Mouse (Mus musculus) mature B cell (primary cell): ENCODE data around the gene Lrmda.

Experiments used
- in situ Hi-C: fragments of 300-500 bp; cut with MboI; formaldehyde crosslinking; loops from 2 replicates; pipeline ENCODE4 v1.14.3; 2019

The Lrmda gene

DNA sequence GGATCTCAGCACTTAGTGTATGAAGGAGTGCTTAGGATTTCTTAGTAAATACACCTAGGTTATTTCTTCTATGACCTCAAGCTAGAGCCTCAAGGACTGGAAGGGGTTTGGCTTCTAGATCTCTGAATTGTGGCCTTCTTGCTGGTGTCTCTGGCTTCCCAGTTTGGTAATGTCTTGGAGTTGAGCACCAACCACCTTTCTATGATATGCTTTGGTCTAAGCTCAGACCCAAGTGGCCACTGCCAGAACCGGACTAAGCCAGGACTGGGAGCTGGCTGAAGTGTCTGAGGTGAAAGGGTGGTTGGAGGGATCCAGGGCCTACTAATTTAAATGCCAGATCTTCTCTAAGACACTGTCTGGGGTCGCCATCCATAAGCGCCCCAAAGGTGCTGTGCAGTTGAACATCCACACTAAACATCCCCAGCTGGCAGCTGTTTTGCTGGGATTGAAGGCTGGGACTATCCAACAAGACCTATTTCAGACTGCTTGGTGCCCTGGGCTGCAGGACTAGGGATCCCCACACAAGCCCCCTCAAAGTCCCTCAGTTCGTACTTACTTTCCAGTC, 27.1 kb upstream of the Lrmda start:
- in situ Hi-C loops, result no loop called here

DNA sequence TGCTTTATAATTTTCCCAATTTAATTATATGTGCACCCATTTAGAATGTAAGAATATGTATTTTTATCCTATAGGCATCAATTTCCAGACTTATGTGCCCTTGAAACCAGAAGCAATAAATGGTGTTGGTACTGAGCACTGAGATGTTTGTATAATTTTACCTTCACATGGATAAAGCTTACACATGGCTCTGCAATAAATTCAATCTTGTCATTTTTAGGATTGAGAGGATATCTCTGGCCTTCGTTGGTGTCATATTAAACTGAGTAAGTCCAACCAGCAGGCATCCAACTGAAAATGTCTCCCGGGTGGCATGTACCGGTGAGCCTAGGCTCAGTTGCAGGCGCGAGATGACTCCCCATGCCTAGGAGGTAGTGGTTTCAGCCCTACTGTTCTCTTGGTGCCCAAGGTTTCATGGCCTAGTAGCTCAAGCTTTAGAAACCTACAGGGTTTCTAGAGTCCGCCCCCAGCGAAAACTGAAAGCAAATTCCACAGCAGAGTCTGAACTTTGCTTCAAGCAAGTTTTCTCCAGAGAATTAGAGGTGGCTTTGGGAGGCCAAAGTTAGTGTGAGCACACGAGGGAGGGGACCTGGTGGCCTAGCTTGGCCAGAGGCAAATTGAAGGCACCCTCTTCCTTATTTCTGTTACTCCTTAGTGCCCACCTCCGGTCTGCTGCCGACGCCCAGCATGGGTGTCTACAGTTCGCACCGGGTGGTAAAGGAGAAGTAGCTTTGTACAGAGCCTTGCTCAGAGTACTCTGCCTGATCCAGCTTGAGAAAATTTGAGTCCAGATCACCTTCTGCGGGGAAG, 26.1 kb upstream of the Lrmda start:
- in situ Hi-C loops, result no loop called here

DNA sequence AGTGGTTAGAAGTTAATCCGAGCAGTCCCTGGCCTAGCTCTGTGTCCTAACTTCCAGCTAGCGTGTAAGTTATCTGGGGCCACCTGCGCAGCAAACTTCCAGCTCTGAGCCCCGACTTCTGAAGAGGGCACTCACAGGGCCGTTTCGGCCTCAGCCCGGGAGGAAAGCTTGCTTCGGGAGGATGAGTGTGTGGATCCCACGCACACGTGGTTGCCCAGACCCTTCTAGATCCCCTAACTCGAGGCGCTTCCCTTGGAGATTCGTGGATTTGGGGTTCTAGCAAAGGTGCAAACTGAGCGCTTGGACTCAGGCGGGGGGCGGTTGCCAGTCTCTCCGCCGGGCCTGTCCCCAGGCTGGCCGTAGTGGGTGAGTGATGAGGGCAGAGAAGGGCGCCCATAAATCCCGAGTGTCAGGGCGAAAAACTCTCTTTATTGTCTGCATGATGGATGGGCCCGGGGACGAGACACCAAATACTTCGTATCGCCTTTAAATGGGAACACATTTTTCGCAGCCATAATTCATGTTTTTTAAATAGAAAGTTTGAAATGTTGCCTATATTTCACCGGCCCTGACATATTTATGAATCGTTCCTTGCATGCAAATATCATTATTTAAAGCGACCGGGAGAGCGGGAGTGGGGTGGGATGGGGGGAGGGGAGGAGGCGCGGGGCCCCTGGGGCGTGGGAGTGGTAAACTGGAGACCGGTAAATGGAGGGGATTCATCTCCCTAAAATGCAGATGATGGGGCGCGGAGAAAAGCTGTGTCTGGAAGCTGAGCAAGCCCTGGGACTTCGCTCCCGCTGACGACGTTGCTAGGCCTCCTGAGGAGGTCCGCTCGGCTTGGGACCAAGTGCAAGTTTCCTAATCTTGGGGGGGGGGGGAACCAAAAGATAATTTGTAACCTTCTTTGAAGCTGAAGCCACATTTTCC, 25.2 kb upstream of the Lrmda start:
- in situ Hi-C loops, result no loop called here

DNA sequence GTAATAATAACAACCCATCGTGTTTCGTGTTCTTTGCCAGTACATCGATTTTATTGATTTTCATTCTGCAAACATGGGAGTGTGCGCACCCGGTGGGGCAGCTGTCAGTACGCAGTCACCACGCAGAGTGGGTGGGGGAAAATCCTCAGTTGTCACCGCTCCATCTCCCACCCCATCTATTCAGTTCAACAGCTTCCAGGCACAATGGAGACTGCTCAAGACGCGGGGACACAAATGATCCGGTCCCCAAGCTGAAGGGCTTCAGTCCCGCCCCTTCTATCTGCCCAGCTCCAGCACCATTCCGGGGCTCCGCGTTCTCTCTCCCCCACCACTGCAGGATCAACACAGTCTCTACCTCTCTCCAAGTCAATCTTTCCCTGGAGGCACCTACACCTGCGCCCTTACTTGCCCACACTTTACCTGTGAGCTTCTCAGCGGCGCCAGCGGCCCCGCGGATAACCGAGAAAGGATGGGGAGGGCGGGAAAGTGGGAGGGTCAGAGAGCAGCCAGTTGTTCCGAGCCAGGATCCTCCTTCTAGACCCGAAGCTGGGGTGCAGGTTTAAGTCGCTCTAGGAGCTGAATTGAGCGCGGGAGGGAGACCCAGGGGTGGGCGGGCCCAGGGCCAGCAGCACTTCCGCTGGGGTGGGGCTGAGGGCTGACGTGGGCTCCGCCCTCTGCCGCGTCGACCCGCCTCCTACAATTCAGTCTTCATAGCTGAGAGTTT, 24.3 kb upstream of the Lrmda start:
- in situ Hi-C loops, result no loop called here

DNA sequence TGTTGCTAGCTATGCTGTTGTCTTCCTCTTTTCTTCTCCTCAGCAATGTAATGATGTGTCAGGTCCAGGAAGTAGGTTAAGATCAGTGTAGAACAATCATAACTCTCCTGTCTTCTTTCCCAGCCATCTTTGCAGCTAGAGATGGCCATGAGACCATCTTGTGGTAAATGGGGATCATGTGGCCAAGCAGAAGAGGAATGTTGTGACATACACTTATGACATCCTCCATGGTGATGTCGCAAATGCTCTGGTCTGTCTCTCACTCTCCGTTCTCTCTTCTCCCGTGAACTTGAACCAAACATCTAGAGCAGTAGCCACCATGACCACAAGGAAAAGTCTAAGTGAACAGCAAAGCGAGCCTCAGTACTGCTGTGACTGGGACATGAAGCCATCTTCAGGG, 19.9 kb upstream of the Lrmda start:
- in situ Hi-C loops, result no loop called here

DNA sequence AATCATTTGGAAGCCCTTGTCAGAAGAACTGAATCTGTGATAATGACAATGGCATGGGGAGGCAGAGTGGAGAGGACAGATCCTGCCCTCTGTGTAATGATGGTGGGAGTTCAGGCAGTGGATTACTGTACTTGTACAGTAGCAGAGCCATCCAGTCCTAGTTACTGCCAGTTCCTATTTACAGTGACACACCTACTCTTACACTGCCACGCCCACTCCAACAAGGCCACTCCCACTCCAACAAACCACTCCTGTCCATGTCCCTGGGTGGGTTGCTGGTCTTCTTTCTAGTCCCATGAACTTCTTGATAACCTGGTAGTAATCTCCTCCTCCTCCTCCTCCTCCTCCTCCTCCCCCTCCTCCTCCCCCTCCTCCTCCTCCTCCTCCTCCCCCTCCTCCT, 16.3 kb upstream of the Lrmda start:
- in situ Hi-C loops, result no loop called here

DNA sequence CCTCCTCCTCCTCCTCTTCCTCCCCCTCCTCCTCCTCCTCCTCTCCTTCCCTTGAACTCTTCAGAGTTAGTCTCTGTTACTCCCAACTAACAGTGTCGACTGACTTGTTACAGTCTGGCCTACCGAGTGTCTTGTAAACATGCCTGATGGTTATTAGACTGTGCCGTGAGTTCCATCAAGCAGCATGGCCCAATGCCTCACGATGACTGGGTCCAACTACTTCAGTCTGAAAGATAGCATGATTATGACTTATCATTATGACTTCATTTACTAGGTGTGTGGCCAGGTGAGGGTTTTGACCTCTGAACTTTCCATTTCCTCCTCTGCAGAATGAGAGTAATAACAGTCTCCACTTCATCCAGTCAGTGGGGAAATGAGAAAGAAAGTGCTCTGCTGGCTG, 15.9 kb upstream of the Lrmda start:
- in situ Hi-C loops, result no loop called here

DNA sequence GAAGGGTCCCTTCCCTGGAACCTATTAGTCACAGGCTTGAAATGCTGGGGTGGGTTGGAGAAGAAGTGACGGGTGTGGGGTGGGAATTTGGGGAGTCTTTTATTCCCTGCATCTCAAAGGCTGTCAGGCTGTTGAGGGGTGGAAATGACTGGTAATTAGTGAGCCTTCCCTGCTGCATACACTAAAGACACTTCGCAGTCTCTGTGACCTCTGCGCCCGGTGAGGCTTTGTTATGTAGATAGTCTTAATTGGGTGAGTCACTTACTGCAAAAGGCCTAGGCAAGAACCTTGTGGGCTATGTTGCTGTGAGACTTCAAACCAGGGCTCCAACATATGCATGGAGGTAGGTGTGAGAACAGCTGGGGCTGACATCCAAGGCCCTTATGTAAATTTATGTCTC, 14.6 kb upstream of the Lrmda start:
- in situ Hi-C loops, result no loop called here

DNA sequence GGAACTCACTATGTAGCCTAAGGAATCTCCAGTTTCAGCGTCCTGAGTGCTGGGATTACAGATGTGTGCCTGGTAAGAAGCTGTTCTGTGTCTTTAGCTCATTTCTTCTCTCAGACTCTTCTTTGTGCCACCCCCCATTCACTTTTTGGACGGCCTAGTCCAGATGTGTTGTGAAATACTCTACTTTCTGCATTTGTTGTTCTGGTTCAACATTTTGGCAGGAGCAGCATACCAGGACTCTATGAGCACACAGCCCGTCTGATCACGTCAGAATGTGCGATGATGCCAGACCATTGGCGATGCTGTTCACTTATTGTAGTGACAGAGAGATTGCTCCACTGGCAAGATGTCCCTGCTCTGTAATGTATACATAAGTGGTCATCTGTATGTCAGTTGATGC, 12.5 kb upstream of the Lrmda start:
- in situ Hi-C loops, result no loop called here

DNA sequence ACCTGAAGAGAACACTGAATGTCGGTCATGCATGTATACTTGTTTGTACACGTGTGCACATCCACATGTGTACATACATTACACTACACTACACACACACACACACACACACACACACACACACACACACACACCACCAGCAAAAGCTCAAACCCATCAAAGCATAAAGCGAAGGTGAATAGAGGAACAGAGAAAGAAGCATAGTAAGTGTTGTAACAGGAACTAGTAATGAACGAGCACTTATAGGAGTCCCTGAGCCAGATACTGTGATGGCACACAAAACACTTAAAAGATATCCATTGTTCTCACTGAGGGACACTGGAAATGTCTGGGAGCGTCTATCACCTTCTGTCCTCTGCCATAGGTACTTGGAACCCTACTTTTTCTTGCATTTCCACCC, 5.2 kb upstream of the Lrmda start:
- in situ Hi-C loops, result no loop called here

DNA sequence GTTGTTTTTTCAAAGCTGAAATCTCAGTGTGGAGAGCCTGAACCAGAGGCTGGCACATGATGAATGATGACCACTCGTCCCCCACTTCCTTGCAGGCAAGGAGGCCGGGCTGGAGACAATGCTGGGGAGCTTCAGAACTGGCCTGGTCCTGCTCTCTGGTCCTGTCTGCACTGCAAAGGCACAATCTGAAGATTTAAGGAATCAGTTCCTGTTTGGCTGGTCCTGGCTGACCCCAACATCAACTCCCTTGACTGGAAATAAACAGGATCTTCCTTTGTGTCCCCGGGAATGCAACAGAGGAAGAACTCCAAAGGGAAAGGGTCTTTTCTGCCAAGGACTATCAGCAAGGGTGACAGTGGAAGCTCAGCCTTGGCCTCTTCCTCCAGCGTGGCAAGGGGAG, 4.7 kb upstream of the Lrmda start:
- in situ Hi-C loops, result no loop called here

DNA sequence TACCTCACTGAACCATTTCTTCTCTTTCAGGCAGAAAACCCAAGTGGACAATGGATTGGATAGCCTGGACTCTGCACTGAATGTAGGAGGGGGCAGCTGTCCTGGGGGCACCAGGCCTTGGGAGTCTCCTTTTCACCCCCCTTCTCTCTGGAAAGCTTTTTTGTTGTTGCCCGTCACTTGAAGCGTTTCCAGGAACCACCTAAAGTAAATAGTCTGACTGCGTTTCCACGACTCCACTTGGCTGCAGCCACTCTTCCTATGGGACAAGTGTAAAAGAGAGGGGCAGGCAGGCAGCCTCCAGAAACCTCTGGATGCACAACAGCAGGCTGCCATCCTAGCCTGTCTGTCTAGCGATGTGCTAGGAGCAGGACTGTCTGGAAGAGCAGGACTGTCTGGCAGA, 2.5 kb upstream of the Lrmda start:
- in situ Hi-C loops, result no loop called here

DNA sequence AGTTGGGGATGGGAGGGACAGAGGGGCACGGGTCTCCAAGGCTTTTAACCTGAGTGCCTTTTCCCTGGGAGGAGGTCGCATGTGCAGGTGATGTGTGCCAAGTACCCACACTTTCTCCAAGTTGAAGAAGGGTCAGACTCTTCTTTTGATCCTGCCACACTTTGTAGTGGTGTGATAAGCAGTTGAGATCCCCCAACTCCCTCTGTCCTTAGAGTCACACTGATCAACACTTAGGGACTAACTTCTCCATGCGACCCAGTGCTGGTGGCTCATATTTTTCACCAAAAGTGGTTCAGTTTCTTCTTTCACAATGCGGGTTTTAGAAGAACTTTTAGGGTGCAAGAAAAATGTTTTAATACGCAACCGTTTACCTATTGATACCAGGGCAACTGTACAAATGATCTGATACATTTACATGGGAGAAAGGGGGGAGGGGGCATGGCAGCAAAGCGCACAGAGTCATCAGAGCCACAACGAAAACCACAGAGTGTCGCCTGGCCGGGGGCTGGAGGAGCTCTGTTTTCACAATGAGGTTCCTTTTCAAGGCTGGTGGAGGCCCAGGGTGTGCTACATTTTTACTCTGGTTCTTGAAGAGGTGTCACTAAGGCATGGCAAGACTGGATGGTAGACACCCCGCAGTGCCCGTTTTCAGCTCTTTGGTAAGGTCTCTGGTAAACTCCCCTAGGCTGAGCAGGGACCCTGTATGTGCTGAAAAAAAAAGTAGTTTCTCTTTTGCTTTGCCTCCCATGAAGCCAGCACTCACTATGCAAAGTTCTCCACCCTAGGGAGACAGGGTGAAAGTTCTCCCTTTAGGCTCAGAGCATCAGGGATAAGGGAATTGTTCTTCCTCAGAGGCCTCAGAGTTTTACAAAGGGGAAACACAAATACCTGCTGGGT, 685 bp downstream of the Lrmda start:
- in situ Hi-C loops, result no loop called here

DNA sequence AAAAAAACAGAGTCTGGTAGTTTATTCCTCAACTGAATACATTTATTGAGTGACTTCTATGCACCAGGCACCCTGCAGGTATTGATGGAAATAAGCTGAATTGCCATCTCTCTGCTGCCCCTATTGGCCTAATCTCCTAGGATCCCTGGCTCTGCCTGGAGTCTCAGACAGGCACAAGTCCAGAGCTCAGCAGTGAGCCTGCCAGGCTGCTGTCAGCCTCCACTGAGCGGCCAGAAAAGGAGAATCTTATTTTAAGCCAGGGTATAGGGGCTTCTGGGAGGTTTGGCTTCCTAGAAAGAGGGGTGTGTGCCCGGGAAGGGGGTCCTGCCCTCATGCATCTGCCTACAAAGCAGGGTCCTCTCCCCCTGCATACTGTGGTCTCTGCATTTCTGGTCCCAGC, 1.4 kb downstream of the Lrmda start:
- in situ Hi-C loops, result no loop called here

DNA sequence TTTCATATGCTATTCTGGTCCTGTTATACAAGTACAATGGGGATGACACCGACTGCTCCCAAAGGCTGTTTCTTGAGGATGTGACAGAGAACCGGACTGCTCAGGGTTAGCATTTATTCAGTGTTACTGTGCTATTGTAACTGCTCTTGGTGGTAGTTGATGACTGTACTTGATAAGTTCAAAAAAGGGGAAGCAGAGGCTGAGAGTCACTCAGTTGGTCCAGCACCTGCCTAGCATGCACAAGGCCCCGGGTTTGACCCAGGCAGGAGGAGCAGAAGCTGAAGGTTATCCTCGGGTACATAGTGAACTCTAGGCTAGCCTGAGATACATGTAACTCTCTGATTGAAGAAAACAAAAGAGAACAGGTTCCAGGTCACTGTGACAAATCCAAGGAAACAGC, 4.0 kb downstream of the Lrmda start:
- in situ Hi-C loops, result no loop called here

DNA sequence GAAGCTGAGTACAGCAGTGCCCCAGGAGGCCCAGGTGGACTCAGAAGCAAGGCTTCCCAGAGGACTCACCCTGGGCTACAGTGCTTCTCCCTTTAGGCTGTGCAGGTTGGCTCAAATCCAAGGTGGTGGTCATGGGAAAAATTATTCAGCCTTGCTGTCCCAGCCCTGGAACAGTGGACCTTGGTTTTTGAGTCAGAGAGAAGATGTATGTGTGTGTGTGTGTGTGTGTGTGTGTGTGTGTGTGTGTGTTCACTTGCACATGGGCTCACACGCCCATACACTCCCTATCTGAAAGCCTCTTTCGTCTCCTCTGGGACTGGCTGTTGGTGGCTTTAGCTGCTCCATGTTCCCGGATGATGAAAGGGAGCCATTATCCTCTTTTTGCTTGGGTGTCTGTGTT, 16.4 kb downstream of the Lrmda start:
- in situ Hi-C loops, result no loop called here

DNA sequence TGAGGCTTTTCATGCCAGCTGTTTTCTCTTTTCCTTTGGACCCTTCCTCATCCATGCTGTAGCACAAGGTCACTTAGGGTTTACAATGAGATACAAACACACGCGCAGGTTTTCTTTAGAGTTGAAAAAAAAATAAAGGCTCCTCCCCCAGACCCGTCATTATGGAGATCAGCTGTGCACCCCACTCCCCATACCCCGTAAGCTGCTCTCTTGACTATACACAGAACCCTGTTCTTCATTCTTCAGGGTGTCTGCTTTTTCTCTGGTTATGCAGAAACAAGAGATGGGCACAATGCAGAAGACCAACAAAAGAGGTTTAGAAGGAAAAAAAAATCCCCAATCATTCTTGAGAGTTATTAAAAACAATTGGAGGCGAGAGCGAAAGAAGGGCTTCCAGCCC, 16.8 kb downstream of the Lrmda start:
- in situ Hi-C loops, result no loop called here

DNA sequence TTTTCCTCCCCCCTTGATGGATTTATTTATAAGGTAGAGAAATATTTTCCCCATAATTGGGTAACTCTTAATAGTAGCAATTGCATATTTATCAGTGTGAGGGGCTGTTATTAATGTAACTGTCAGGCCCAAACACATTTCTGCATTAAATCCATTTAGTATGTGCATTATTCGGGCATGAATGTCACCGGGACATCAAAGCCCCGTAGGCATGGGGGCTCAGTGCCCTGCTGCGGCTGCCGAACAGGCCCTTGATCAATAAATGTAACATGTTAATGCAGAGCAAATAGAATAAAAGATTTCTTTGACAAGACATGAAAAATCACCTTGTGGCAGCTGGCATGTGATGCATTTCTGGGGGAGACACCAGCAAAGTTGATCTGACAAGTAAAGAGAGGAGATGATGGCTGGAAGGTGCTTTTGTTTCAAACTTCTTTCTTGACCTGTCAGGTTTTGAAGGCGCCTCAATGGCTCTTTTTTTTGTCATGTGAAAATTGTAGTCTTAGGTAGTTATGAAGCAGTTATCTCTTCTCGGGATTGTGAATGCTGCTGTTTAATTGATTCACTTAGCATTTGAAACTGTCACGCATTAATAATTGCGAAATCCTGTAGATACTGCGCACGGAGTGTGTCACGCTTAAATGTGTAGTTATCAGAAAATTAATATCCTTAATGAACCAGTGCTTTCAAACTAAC, 17.4 kb downstream of the Lrmda start:
- in situ Hi-C loops, result no loop called here

DNA sequence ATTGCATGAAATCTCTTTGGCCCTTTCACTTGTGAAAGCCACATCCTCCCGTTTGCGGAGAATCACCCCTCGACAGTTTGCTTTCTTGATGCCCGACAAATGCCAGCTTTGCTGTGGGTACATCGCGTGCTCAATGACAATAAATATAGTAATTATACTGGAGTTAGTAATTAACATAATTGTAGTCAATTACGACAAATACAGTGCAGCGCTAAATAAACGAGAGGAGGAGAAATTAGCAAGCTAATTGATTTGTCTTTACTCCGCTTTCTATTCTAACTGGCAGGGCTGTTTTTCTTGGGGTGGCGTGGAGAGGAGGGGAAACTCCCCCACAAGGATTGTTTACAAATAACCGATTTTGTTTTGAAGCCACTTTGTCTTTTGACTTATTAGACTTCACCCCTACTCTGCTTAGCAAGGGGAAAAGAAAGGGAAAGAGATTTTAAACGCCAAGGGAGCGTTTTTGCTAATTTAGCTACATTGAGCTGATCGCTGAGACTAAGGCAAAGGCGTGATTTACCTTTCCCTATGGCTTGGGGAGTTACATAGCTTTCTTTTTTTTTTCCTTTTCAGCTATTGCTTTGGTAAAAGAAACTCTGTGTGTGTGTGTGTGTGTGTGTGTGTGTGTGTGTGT, 18.1 kb downstream of the Lrmda start:
- in situ Hi-C loops, result no loop called here

DNA sequence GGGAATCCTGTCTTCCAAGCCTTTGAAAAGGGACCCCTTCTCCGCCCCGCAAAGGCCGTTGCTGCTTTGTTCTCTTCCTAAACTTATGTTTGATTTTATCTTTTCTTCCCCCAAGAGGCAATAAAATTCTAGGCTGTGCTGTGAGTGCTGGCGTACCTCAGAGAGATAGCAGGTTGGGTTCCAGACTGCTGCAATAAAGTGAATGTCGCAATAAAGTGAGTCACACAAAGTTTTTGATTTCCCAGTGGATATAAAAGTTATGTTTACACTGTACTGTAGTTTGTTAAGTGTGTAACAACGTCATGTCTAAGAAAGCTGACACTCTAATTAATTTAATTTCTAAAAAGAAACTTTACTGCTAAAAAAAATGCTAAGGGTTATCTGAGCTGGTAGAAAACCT, 22.6 kb downstream of the Lrmda start:
- in situ Hi-C loops, result no loop called here
